14 mouse cellular contexts compared by ENCODE assay signal in the genomic region with DNA sequence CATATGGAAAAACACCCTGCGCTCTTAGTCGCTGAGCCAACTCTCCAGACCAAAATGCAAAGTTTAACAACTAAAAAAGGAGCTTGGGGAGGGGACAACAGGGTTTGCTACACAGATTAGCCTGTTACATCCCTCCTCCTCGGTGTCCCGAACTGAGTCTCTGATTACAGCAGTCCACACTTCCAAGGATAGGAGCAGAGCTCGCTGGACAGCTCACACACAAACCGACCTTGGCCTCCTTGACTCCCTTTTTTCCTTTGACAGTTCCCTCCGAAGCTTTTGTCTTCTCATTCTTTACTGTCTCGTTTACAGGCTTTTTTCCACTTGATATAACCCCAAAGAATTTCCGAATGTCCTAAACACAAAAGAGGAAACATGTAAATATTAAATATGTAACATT. TPM values are rescaled to one million over a fixed set of nuclear protein-coding genes. Genes with fewer than 3 reads are reported as not detected.
"Had no signal": no experiment of that assay in that cellular context is flagged by ENCODE, and none has a peak within 500 bp of the region (broad histone marks: within the 10 kb centered on the region; RNA-seq: fewer than 3 reads in every experiment).

No protein-coding gene starts in this region.

- DNase-seq: kidney, postnatal 10 days; kidney, postnatal 36 days; layer of hippocampus, postnatal 36 days; liver, embryonic 13.5 days; lung, adult 2 months; lung, postnatal 14 days; lung, postnatal 4 days; midbrain, embryonic 14.5 days; thymus, postnatal 36 days had no signal

- H3K9me3 ChIP-seq: liver, embryonic 13.5 days had no signal

- H3K9ac ChIP-seq: liver, embryonic 13.5 days had no signal

- H3K27ac ChIP-seq: left cerebral cortex, adult 2 months; liver, embryonic 13.5 days had no signal

- H3K4me1 ChIP-seq: liver, embryonic 13.5 days had no signal

- H3K4me3 ChIP-seq: left cerebral cortex, adult 2 months; liver, embryonic 13.5 days had no signal

- H3K27me3 ChIP-seq: liver, embryonic 13.5 days had no signal

- H3K4me2 ChIP-seq: liver, embryonic 13.5 days; midbrain, embryonic 11.5 days had no signal

RNA-seq across cellular contexts. Expression of a gene that starts 28.9 kb away (rescaled TPM):
- total RNA-seq: megakaryocyte progenitor cell, adult 5-6 weeks; megakaryocyte-erythroid progenitor cell, adult 5-6 weeks had no signal
- polyA plus RNA-seq: kidney, embryonic 14.5 days had no signal
